Mouse (Mus musculus) myocyte (in vitro differentiated cells): ENCODE results near the gene Rpl6. TPM values are rescaled to one million over a fixed set of nuclear protein-coding genes. Genes with fewer than 3 reads are reported as not detected.
A peak's percentile ranks its signal among the peaks of the same experiment; 100 is the strongest.

Experiments used
- H3K27me3 ChIP-seq: one replicate; pipeline ENCODE4 v1.6.1; 2011; ENCODE audit not compliant: control insufficient read depth, insufficient read depth, insufficient read length
- H3K36me3 ChIP-seq: one replicate; pipeline ENCODE4 v1.6.1; 2011; ENCODE audit not compliant: control insufficient read depth, insufficient read depth
- H3K4me2 ChIP-seq: one replicate; pipeline ENCODE4 v1.6.1; 2011; ENCODE audit warnings: low read depth, control low read depth
- H3K4me3 ChIP-seq: one replicate; pipeline ENCODE4 v1.5.1; 2011; ENCODE audit warnings: mild to moderate bottlenecking, control low read depth, moderate library complexity
- H3K79me2 ChIP-seq: one replicate; pipeline ENCODE4 v1.6.1; 2011; ENCODE audit not compliant: control insufficient read depth, insufficient read depth
- H3ac ChIP-seq: one replicate; pipeline ENCODE4 v1.6.1; 2011; ENCODE audit not compliant: control insufficient read depth, insufficient read length
- CEBPB ChIP-seq: IDR thresholded peaks from 2 replicates; pipeline ENCODE4 v1.6.1; 2011; ENCODE audit warnings: mild to moderate bottlenecking, moderate library complexity; ENCODE audit not compliant: poor library complexity, insufficient read depth, severe bottlenecking
- E2F4 ChIP-seq: IDR thresholded peaks from one replicate; pipeline ENCODE4 v1.6.1; 2011; ENCODE audit warnings: mild to moderate bottlenecking, control low read depth, moderate library complexity; ENCODE audit not compliant: insufficient read depth
- MAX ChIP-seq: IDR thresholded peaks from one replicate; pipeline ENCODE4 v1.6.1; 2011; ENCODE audit warnings: low read depth, mild to moderate bottlenecking, control low read depth
- MYOD1 ChIP-seq, 3 experiments: IDR thresholded peaks; one replicate each; pipeline ENCODE4 v1.6.1; 2011; ENCODE audit warnings: control low read depth in 2 of 3, low read depth in 2 of 3, mild to moderate bottlenecking in 2 of 3, moderate library complexity in 1 of 3; ENCODE audit not compliant: insufficient read length in 2 of 3, control insufficient read depth in 1 of 3
- MYOG ChIP-seq, 3 experiments: IDR thresholded peaks; one replicate each; pipeline ENCODE4 v1.6.1; 2011; ENCODE audit warnings: control low read depth in 2 of 3, low read depth in 2 of 3, mild to moderate bottlenecking in 2 of 3; ENCODE audit not compliant: insufficient read length in 2 of 3, control insufficient read depth in 1 of 3, insufficient read depth in 1 of 3
- POLR2A ChIP-seq: IDR thresholded peaks from one replicate; pipeline ENCODE4 v1.6.1; 2011; ENCODE audit warnings: low read depth, mild to moderate bottlenecking, control low read depth, moderate library complexity; ENCODE audit not compliant: insufficient read length
- POLR2AphosphoS2 ChIP-seq: IDR thresholded peaks from one replicate; pipeline ENCODE4 v1.6.1; 2011; ENCODE audit warnings: low read depth, control low read depth; ENCODE audit not compliant: insufficient read length
- REST ChIP-seq: IDR thresholded peaks from one replicate; pipeline ENCODE4 v1.6.1; 2011; ENCODE audit warnings: mild to moderate bottlenecking, control low read depth, moderate library complexity; ENCODE audit not compliant: insufficient read depth, insufficient read length
- SRF ChIP-seq: IDR thresholded peaks from one replicate; pipeline ENCODE4 v1.6.1; 2011; ENCODE audit warnings: low read depth; ENCODE audit not compliant: control insufficient read depth, insufficient read length
- TCF12 ChIP-seq: IDR thresholded peaks from one replicate; pipeline ENCODE4 v1.6.1; 2011; ENCODE audit warnings: mild to moderate bottlenecking, control low read depth; ENCODE audit not compliant: poor library complexity, insufficient read depth, severe bottlenecking
- TCF3 ChIP-seq: IDR thresholded peaks from one replicate; pipeline ENCODE4 v1.6.1; 2011; ENCODE audit warnings: low read depth, control low read depth; ENCODE audit not compliant: insufficient read length
- USF1 ChIP-seq: IDR thresholded peaks from one replicate; pipeline ENCODE4 v1.6.1; 2011; ENCODE audit warnings: low read depth, mild to moderate bottlenecking, control low read depth, moderate library complexity
- polyA plus RNA-seq: library from polyadenylated mRNA; unstranded; fragments of >200 nt; fragmentation: generic; extraction: Trizol; gene quantifications from one replicate; pipeline ENCODE4 v1.2.1, GENCODE M21; 2012; ENCODE audit warnings: missing spikeins

Gene Rpl6
- polyA plus RNA-seq, 1 experiment: 1,361 TPM

- peaks cover 95% of the 10 kb centered on the region for H3K79me2 ChIP-seq
- H3K4me3 ChIP-seq: no peak overlapping the region
- no peak overlapping the region for H3ac ChIP-seq
- TF ChIP-seq SRF (no peak), TCF3 (no peak), TCF12 (no peak)
- no peak overlapping the region for H3K4me2 ChIP-seq
- H3K27me3 ChIP-seq: no peaks in the 10 kb centered on the region
- H3K36me3 ChIP-seq: no peaks in the 10 kb centered on the region
Measured at GRCm38 (mm10) chr5:121179077-121179857, 25.0 kb upstream of the Rpl6 start.

GRCm38 (mm10) chr5:121183269-121183668 lies 21.0 kb upstream of the Rpl6 start:
- H3K27me3 ChIP-seq: no peaks in the 10 kb centered on the region
- H3K4me2 ChIP-seq: no peak overlapping the region
- no peak overlapping the region for H3K4me3 ChIP-seq
- TF ChIP-seq USF1 (no peak), POLR2A (no peak), MAX (no peak), REST (no peak)
- no peaks in the 10 kb centered on the region for H3K36me3 ChIP-seq
- H3ac ChIP-seq: no peak overlapping the region
- H3K79me2 ChIP-seq: peaks cover 98% of the 10 kb centered on the region

GRCm38 (mm10) chr5:121184375-121184774 lies 19.9 kb upstream of the Rpl6 start:
- no peak for TF ChIP-seq TCF3
- TF ChIP-seq POLR2A: no peak
- no peak for TF ChIP-seq USF1
- TF ChIP-seq POLR2AphosphoS2: no peak
- no peak overlapping the region for H3K4me3 ChIP-seq
- no peaks in the 10 kb centered on the region for H3K36me3 ChIP-seq
- no peaks in the 10 kb centered on the region for H3K27me3 ChIP-seq
- H3K4me2 ChIP-seq: peak overlapping the region; percentile 24
- H3K79me2 ChIP-seq: peaks cover 98% of the 10 kb centered on the region
- no peak overlapping the region for H3ac ChIP-seq

- peaks cover 99% of the 10 kb centered on the region for H3K79me2 ChIP-seq
- H3K4me3 ChIP-seq: no peak overlapping the region
- H3K4me2 ChIP-seq: peak overlapping the region; percentile 55
- TF ChIP-seq POLR2AphosphoS2 (no peak), SRF (no peak), E2F4 (no peak), REST (no peak), USF1 (no peak), MAX (no peak), MYOD1 (IDR thresholded peaks at IDR 0.05; ENCODE audit: control insufficient read depth in 1 of 3, insufficient read length in 2 of 3, low read depth in 2 of 3) (peak; percentile 52 to 79 (median 53)), MYOG (IDR thresholded peaks at IDR 0.05; ENCODE audit: control insufficient read depth in 1 of 3, insufficient read depth in 1 of 3, insufficient read length in 2 of 3, low read depth in 2 of 3) (peak; percentile 38 to 74 (median 48)), TCF12 (no peak)
- no peak overlapping the region for H3ac ChIP-seq
- no peaks in the 10 kb centered on the region for H3K36me3 ChIP-seq
- no peaks in the 10 kb centered on the region for H3K27me3 ChIP-seq
Measured at GRCm38 (mm10) chr5:121184945-121185551, 19.2 kb upstream of the Rpl6 start.

- Histone ChIP-seq H3K36me3 (no peaks in the 10 kb centered on the region), H3K4me3 (no peak overlapping the region), H3K79me2 (peaks cover 82% of the 10 kb centered on the region), H3K4me2 (no peak overlapping the region), H3ac (no peak overlapping the region), H3K27me3 (no peaks in the 10 kb centered on the region)
- TF ChIP-seq MYOG (IDR thresholded peaks at IDR 0.05; ENCODE audit: control insufficient read depth in 1 of 3, insufficient read depth in 1 of 3, insufficient read length in 2 of 3, low read depth in 2 of 3) (no peak), REST (no peak), POLR2AphosphoS2 (no peak), CEBPB (no peak), MYOD1 (IDR thresholded peaks at IDR 0.05; ENCODE audit: control insufficient read depth in 1 of 3, insufficient read length in 2 of 3, low read depth in 2 of 3) (no peak), SRF (no peak), TCF12 (no peak), MAX (no peak)
Measured at GRCm38 (mm10) chr5:121187580-121188001, 16.7 kb upstream of the Rpl6 start.

- no peaks in the 10 kb centered on the region for H3K36me3 ChIP-seq
- peaks cover 75% of the 10 kb centered on the region for H3K79me2 ChIP-seq
- H3K4me2 ChIP-seq: no peak overlapping the region
- H3K27me3 ChIP-seq: no peaks in the 10 kb centered on the region
- no peak overlapping the region for H3K4me3 ChIP-seq
- TF ChIP-seq TCF12 (no peak), MYOD1 (IDR thresholded peaks at IDR 0.05; ENCODE audit: control insufficient read depth in 1 of 3, insufficient read length in 2 of 3, low read depth in 2 of 3) (no peak), MAX (no peak), CEBPB (no peak), POLR2A (no peak)
- no peak overlapping the region for H3ac ChIP-seq
Measured at GRCm38 (mm10) chr5:121188265-121188664, 16.0 kb upstream of the Rpl6 start.
